Mouse (Mus musculus): Measurements from ENCODE around the gene Rps11.
"Not testable (repeated sequence)": the region's sequence is repeated elsewhere in the genome, so short reads cannot be mapped to it uniquely, and the experiment has no call there.

DNA sequence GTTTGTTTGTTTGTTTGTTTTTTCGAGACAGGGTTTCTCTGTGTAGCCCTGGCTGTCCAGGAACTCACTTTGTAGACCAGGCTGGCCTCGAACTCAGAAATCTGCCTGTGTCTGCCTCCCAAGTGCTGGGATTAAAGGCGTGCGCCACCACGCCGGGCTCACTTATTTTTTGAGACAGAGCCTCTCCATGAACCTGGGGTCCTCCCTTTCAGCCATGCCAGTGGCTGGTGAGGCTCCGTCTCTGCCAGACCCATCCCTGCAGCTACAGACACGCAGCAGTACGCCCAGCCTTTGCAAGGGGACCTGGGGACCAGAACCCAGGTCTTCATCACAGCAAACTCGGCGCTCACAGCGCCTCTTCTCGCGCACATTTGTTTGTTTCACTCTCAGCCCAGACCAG is 28.3 kb downstream of the Rps11 start:
- TF ChIP-seq POLR2A (IDR thresholded peaks at IDR 0.05; ENCODE audit: low read depth, low read length); CTCF (conservative IDR thresholded peaks at IDR 0.05; ENCODE audit: insufficient read depth, insufficient read length, low read depth, low read length): not testable (repeated sequence)

Measured in kidney, adult 2 months (tissue).